Mouse (Mus musculus): ENCODE results near the gene Nkpd1.

Gene Nkpd1

GRCm38 (mm10) chr7:19517652-19518365 lies at the start of gene Nkpd1:
Gene Nkpd1, plus strand, starts transcription at chr7:19517838.
- DNase-seq (ENCODE audit: low spot score in 2 of 2) = no peak

- no peak for DNase-seq (ENCODE audit: low spot score in 2 of 2)
Observed at GRCm38 (mm10) chr7:19468279-19468678, 49.4 kb upstream of the Nkpd1 start.

DNA sequence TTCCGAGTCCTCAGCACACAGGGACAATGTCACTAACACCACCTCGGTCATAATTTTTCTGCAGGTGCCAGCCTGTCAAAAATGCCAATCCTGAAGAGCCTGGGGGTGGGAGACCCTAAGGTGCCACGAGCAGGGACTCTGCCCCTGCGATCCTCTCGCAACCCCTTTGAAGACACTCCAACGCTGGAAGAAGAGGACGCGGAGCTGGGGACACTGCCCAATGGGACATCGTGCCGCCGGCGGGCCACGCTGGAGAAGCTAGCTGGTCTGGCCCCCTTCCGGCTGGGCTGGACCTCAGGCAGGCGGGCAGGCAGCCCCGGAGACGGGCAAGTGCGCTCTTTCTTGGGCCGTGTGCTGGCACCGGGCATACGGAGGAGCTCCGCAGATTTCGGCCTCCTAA lies 48.2 kb upstream of the Nkpd1 start:
- no peak for DNase-seq (ENCODE audit: low spot score in 2 of 2)

DNA sequence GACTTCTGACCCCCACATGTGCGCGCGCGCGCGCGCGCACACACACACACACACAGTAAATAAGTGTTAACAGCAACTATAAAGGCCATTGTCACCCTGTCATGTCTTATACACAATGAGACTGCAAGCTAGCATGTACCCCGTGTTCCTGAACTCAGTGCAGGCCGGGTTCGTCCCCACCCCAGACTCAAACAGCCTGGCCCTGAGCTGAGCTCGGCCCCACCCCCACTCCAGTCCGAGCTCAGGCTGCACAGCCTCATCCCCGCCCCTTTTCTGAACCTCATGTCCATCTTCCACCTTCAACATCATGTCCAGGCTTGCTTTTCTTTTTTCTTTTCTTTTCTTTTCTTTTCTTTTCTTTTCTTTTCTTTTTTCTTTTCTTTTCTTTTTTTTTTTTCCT lies 47.3 kb upstream of the Nkpd1 start:
- DNase-seq (ENCODE audit: low spot score in 2 of 2) = no peak

DNA sequence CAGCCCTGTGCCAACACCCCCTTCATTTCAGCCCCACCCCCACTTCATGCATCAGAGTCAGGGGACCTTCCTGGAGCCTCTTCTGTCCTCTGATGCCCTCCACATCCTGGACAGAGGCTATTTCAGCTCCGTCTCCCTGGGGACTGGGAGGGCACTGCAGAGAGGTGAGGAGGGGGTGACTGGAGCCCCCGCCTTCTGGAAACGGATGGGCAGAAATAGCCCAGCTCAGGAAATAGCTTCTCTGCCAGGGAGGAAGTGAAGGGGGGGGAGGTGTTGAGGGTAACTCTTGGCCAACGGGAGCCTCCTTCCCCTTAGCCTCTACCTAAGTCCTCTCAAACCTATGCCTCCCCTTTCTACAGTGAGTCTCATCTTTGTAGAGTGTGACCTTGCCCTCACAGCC lies 45.2 kb upstream of the Nkpd1 start:
- DNase-seq (ENCODE audit: low spot score in 2 of 2) = no peak

GRCm38 (mm10) chr7:19473875-19474443 lies 43.7 kb upstream of the Nkpd1 start:
- DNase-seq (ENCODE audit: low spot score in 2 of 2) = peak; percentile 54 to 57

DNA sequence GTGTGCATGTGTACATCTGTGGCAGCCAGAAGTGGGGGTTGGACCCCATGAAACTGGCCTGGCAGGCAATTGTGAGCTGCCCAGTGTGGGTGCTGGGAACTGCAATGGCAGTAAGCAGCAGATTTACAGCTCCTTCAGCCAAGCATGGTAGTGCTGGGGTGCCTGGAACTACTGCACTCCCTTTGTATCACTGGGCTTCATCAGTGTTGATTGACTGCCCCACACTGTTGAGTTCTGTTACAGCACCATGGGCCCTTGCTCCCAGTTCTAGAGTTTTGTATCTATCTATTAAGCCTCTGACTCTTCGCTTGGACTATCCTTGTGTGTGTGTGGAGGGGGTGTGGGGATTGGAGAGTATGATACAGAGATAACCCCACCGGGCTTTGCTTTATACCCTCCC lies 40.6 kb upstream of the Nkpd1 start:
- DNase-seq (ENCODE audit: low spot score in 2 of 2) = no peak

DNA sequence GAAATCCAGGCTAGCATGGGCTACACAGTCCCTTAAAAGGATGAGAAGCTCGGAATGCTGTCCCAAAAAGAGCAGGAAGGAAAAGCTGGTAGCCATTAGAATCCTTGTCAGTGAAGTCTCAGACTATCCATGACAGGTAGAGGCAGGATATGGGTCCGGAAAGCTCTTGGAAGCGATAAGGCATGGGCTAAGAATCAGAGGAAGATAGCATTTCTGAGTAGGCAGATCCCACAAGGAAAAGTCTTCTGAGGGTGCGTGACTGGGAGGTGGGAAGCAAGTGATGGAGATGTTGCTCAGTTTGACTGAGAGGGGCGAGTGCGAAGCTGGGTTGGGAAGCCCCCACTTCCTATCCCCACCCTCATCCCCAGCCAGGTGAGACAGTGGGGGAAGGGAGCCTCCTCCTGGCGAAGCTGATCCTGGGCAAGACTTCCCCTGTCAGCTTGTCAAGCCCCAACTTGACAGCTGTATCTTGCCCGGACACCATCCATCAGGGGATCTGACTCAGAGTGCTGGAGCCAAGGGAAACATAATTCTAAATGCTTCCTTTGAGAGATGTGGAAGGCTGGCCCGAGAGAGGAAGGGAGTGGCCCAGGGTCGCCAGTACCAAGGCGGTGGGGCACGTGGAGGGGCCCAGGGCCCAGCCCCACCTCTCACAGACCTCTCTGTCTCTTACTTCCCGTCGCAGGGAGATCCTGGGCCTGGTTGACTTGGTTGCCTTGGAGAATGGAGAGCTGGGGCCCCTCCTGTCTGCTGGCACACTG lies 39.8 kb upstream of the Nkpd1 start:
- DNase-seq (ENCODE audit: low spot score in 2 of 2) = no peak

- DNase-seq (ENCODE audit: low spot score in 2 of 2) = no peak
Observed at GRCm38 (mm10) chr7:19483281-19483680, 34.4 kb upstream of the Nkpd1 start.

GRCm38 (mm10) chr7:19485488-19485887 lies 32.1 kb upstream of the Nkpd1 start:
- no peak for DNase-seq (ENCODE audit: low spot score in 2 of 2)

- no peak for DNase-seq (ENCODE audit: low spot score in 2 of 2)
Observed at GRCm38 (mm10) chr7:19486549-19486948, 31.1 kb upstream of the Nkpd1 start.

DNA sequence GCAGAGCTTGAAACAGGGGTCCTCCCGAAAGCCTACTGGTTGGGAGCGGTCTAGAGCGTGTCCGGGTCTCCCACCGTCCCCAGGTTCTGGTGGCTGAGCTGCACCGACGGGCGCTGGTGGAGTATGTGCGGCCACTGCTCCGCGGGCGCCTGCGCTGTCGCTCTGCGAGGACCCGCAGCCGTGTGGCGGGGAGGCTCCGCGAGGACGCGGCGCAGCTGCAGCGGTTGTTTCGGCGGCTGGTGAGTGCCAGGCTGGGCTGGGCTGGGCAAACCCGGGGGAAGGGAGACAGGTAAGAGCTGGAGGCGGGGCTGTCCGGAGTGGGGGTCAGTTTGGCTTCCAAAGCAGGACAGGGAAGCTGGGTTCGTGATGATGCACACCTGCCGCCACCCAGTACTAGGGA lies 28.1 kb upstream of the Nkpd1 start:
- DNase-seq (ENCODE audit: low spot score in 2 of 2) = no peak

DNA sequence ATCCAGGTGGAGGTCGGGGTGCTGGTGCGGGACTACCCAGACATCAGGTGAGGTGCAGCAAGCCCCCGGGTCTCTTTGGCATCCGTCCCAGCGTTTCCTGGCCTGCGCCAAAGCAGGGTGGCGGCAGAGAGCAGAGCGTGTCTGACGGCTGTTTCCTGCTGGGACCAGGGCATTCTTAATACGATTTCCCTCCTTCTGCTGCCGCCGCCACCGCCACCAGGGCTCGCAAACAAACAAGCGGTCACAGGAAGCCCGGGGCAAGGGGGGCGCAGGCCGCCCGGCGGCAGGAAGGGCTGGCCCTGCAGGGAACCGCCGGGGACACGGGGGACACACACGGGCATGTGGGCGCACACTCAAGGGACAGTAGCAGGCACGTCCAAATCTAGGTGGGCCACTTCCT lies 25.9 kb upstream of the Nkpd1 start:
- DNase-seq (ENCODE audit: low spot score in 2 of 2) = no peak

- DNase-seq (ENCODE audit: low spot score in 2 of 2) = no peak
Observed at GRCm38 (mm10) chr7:19494751-19495474, 22.7 kb upstream of the Nkpd1 start.

- DNase-seq (ENCODE audit: low spot score in 2 of 2) = no peak
Observed at GRCm38 (mm10) chr7:19495521-19496213, 22.0 kb upstream of the Nkpd1 start.

GRCm38 (mm10) chr7:19496214-19496555 lies 21.5 kb upstream of the Nkpd1 start:
- DNase-seq (ENCODE audit: low spot score in 2 of 2) = no peak

- no peak for DNase-seq (ENCODE audit: low spot score in 2 of 2)
Observed at GRCm38 (mm10) chr7:19498326-19498725, 19.3 kb upstream of the Nkpd1 start.

GRCm38 (mm10) chr7:19500420-19501363 lies 16.9 kb upstream of the Nkpd1 start:
- no peak for DNase-seq (ENCODE audit: low spot score in 2 of 2)

DNA sequence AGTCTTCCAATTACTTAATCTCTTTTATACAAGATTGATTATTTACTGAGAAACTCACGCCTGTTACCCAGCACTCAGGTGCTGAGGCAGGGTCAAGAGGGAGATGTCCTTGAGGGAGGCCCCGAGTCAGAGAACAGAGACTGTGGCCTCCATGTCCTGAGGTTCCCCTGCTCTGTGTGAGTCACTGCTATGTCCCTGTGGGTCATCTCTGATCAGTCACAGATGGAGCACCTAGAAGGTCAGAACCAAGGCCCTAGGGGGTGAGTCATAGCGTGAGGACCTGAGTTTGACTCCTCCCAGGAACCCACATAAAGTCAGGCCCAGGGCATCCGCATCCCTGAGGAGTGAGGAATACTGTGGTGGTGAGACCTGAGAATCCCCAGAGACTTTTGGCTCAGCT lies 16.0 kb upstream of the Nkpd1 start:
- DNase-seq (ENCODE audit: low spot score in 2 of 2) = no peak

GRCm38 (mm10) chr7:19503481-19504068 lies 14.1 kb upstream of the Nkpd1 start:
- no peak for DNase-seq (ENCODE audit: low spot score in 2 of 2)

Data from frontal cortex, postnatal 25 days (tissue).